Mouse (Mus musculus): ENCODE measurements around the gene Rps4x.

GRCm38 (mm10) chrX:102188712-102189497, at the start of gene Rps4x:
- TF ChIP-seq TAL1 (IDR thresholded peaks at IDR 0.05; ENCODE audit: low read length) (no peak), GATA1 (IDR thresholded peaks at IDR 0.05; ENCODE audit: low read length) (no peak)

Data from erythroblast, embryonic 14.5 days (primary cell).